Mouse (Mus musculus): ENCODE data around the gene Crp. TPM values are rescaled to one million over a fixed set of nuclear protein-coding genes. Genes with fewer than 3 reads are reported as not detected.

Crp gene
- total and polyA plus RNA-seq, 2 experiments, result 279 to 497 TPM

DNA sequence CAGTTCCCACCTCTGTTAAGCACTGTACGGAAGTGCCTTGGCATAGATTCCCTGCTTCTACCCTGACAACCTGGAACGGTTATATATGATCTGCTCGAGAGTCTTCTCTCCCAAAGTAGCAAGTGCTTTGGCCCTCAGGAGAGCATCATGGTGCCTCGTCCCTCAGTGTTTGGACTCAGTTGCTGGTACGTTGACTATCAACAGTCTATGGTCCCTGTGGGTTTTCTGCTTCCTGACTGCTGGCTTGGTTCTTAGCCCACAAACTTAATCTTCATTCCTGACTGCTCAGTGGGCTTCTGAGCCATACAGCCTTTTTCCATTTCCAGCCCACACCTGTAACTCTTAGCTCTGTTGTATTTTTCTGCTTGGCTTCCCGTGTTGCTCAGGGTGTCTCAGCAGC, 44.0 kb upstream of the Crp start:
- Histone ChIP-seq H3K27ac (replicated peaks; ENCODE audit: insufficient read depth, low read depth, low read length) (no peak overlapping the region), H3K27me3 (ENCODE audit: control insufficient read depth, insufficient read depth, low read length) (no peaks in the 10 kb centered on the region), H3K36me3 (ENCODE audit: control insufficient read depth, insufficient read depth, low read length) (no peaks in the 10 kb centered on the region), H3K4me3 (ENCODE audit: insufficient read depth, low read depth, low read length) (no peak overlapping the region), H3K79me2 (ENCODE audit: control insufficient read depth, insufficient read depth, low read length) (no peaks in the 10 kb centered on the region), H3K9ac (ENCODE audit: low read depth, low read length) (no peak overlapping the region), H3K4me1 (ENCODE audit: control insufficient read depth, insufficient read depth, low read length) (peaks cover 13% of the 10 kb centered on the region; the same call in 1 of the 2 replicates)
- no peak for DNase-seq (ENCODE audit: extremely low read depth, low read depth, low spot score)
- TF ChIP-seq POLR2A (IDR thresholded peaks at IDR 0.05; ENCODE audit: extremely low read depth, insufficient read depth, low read length), result no peak
- no peak for TF ChIP-seq CTCF (IDR thresholded peaks at IDR 0.05; ENCODE audit: low read depth, low read length)
- 74% methylated on average over 6 of the region's 6 CpGs for WGBS

DNA sequence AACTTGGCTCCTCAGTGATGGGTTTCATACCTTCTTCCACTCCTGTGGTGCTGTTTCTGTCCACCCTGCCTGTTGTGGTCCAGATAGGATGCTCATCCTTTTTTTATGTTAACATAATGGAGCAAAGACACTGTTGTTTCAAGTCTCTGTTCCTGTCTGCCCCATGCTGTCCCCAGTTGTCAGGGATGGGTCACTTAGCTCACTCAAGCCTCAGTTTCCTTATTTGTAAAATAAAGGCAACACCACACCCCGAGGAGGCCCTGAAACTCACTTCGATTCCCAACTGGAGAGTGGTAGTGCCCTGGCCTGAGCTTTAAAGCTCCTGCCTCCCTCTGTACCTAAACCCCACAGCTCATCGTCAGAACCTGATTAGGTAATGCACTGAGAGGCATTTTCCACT, 40.6 kb upstream of the Crp start:
- H3K27ac ChIP-seq (replicated peaks; ENCODE audit: insufficient read depth, low read depth, low read length), result no peak overlapping the region
- H3K4me1 ChIP-seq (ENCODE audit: control insufficient read depth, insufficient read depth, low read length), result peaks cover 6% of the 10 kb centered on the region; the same call in 1 of the 2 replicates
- H3K79me2 ChIP-seq (ENCODE audit: control insufficient read depth, insufficient read depth, low read length), result no peaks in the 10 kb centered on the region
- no peak overlapping the region for H3K4me3 ChIP-seq (ENCODE audit: insufficient read depth, low read depth, low read length)
- DNase-seq (ENCODE audit: extremely low read depth, low read depth, low spot score), result no peak
- no peaks in the 10 kb centered on the region for H3K36me3 ChIP-seq (ENCODE audit: control insufficient read depth, insufficient read depth, low read length)
- no peak overlapping the region for H3K9ac ChIP-seq (ENCODE audit: low read depth, low read length)
- 88% methylated on average over 3 of the region's 3 CpGs for WGBS
- TF ChIP-seq POLR2A (IDR thresholded peaks at IDR 0.05; ENCODE audit: extremely low read depth, insufficient read depth, low read length) (no peak), CTCF (IDR thresholded peaks at IDR 0.05; ENCODE audit: low read depth, low read length) (no peak)
- no peaks in the 10 kb centered on the region for H3K27me3 ChIP-seq (ENCODE audit: control insufficient read depth, insufficient read depth, low read length)

DNA sequence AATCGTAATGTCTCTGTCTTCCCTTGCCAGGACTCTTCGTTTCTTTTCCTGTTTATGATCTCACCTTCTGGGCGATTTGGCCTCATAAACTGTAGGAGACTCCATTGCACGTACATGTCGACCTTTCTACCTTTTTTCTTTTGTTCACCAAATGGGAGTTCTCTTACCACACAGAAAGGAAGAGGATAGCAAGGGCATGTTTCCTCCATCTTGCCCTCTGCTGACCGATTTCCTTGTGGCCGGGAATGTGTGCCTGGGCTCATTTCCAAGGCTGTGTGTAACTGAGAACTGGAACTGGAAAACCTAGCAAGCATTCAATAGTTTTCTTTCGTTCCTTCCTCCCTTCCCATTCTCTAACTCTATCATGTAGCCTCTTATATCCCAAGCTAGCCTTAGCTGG, 38.2 kb upstream of the Crp start:
- 54% methylated on average over 8 of the region's 8 CpGs for WGBS
- no peak overlapping the region for H3K27ac ChIP-seq (replicated peaks; ENCODE audit: insufficient read depth, low read depth, low read length)
- TF ChIP-seq POLR2A (IDR thresholded peaks at IDR 0.05; ENCODE audit: extremely low read depth, insufficient read depth, low read length) (no peak), CTCF (IDR thresholded peaks at IDR 0.05; ENCODE audit: low read depth, low read length) (no peak)
- H3K9ac ChIP-seq (ENCODE audit: low read depth, low read length), result no peak overlapping the region
- no peaks in the 10 kb centered on the region for H3K79me2 ChIP-seq (ENCODE audit: control insufficient read depth, insufficient read depth, low read length)
- no peak overlapping the region for H3K4me3 ChIP-seq (ENCODE audit: insufficient read depth, low read depth, low read length)
- no peaks in the 10 kb centered on the region for H3K27me3 ChIP-seq (ENCODE audit: control insufficient read depth, insufficient read depth, low read length)
- DNase-seq (ENCODE audit: extremely low read depth, low read depth, low spot score), result peak; percentile 38
- H3K4me1 ChIP-seq (ENCODE audit: control insufficient read depth, insufficient read depth, low read length), result peaks cover 4% of the 10 kb centered on the region; the same call in 1 of the 2 replicates
- H3K36me3 ChIP-seq (ENCODE audit: control insufficient read depth, insufficient read depth, low read length), result no peaks in the 10 kb centered on the region

DNA sequence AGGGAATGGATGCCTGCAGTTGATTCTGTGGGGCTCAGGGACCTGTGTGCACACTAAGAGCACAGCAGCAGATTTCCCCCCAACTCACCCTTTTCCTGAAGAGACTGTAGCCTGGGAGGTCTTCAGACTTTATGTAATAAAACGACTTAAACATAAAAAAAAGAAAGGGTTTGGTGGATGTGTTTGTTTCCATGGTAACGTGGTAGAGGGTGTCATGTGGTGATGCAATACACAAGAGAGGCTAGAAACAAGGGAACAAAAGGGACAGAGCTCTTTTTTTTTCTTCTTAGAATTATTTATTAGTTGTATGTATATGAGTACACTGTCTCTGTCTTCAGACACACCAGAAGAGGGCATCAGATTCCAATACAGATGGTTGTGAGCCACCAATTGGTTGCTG, 32.4 kb upstream of the Crp start:
- no peak for DNase-seq (ENCODE audit: extremely low read depth, low read depth, low spot score)
- WGBS, result 76% methylated on average over 2 of the region's 2 CpGs

DNA sequence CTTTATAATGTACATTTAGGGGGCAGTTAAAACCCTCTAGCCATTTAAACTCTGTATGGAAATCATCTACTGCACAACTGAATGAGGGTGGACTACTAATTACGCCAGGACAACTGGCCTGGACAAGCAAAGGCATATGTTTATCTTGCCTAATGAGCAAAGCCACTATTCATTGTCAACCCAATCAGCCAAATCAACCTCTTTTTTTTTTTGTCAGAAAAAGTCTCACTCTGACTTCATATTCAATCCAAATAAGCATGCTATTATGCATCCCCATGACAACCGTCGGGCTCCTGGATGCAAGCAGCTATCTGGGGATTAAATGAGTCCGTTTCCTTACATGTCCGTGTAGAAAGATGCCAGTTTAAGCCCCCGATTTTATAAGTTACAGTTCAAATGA, 30.3 kb upstream of the Crp start:
- Histone ChIP-seq H3K79me2 (ENCODE audit: control insufficient read depth, insufficient read depth, low read length) (no peaks in the 10 kb centered on the region), H3K27me3 (ENCODE audit: control insufficient read depth, insufficient read depth, low read length) (no peaks in the 10 kb centered on the region), H3K36me3 (ENCODE audit: control insufficient read depth, insufficient read depth, low read length) (no peaks in the 10 kb centered on the region), H3K27ac (replicated peaks; ENCODE audit: insufficient read depth, low read depth, low read length) (no peak overlapping the region), H3K9ac (ENCODE audit: low read depth, low read length) (no peak overlapping the region), H3K4me3 (ENCODE audit: insufficient read depth, low read depth, low read length) (no peak overlapping the region), H3K4me1 (ENCODE audit: control insufficient read depth, insufficient read depth, low read length) (no peaks in the 10 kb centered on the region)
- TF ChIP-seq CTCF (IDR thresholded peaks at IDR 0.05; ENCODE audit: low read depth, low read length) (no peak), POLR2A (IDR thresholded peaks at IDR 0.05; ENCODE audit: extremely low read depth, insufficient read depth, low read length) (no peak)
- no peak for DNase-seq (ENCODE audit: extremely low read depth, low read depth, low spot score)
- WGBS, result 87% methylated on average over 6 of the region's 6 CpGs

More for the DNA sequence above, 32.4 kb upstream of the Crp start:
- H3K27ac ChIP-seq (replicated peaks; ENCODE audit: insufficient read depth, low read depth, low read length), result no peak overlapping the region
- no peak overlapping the region for H3K9ac ChIP-seq (ENCODE audit: low read depth, low read length)
- H3K27me3 ChIP-seq (ENCODE audit: control insufficient read depth, insufficient read depth, low read length), result no peaks in the 10 kb centered on the region
- no peaks in the 10 kb centered on the region for H3K4me1 ChIP-seq (ENCODE audit: control insufficient read depth, insufficient read depth, low read length)
- TF ChIP-seq CTCF (IDR thresholded peaks at IDR 0.05; ENCODE audit: low read depth, low read length), result no peak
- no peak for TF ChIP-seq POLR2A (IDR thresholded peaks at IDR 0.05; ENCODE audit: extremely low read depth, insufficient read depth, low read length)
- no peaks in the 10 kb centered on the region for H3K36me3 ChIP-seq (ENCODE audit: control insufficient read depth, insufficient read depth, low read length)
- no peak overlapping the region for H3K4me3 ChIP-seq (ENCODE audit: insufficient read depth, low read depth, low read length)
- H3K79me2 ChIP-seq (ENCODE audit: control insufficient read depth, insufficient read depth, low read length), result no peaks in the 10 kb centered on the region

DNA sequence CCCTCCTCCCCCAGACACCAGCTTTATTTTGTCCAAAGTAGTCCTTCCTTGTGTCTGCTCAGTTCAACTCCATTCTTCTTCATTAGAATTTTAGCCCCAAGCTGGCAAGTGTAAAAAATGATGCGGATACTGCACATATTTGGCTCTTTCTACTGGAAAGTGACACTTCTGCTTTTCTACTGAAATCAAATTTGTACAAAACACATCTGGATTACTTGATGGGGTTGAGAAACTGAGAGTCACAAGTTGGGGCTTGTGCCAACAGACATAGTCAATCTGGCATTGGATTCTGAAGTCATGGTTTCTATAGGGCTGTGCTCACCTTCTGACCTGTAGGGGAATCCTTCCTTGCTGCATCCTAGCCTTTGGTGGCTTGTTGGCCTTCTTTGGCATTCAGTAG, 27.1 kb upstream of the Crp start:
- H3K9ac ChIP-seq (ENCODE audit: low read depth, low read length), result no peak overlapping the region
- WGBS, result 96% methylated on average over 1 of the region's 1 CpGs
- TF ChIP-seq CTCF (IDR thresholded peaks at IDR 0.05; ENCODE audit: low read depth, low read length) (no peak), POLR2A (IDR thresholded peaks at IDR 0.05; ENCODE audit: extremely low read depth, insufficient read depth, low read length) (no peak)
- H3K4me1 ChIP-seq (ENCODE audit: control insufficient read depth, insufficient read depth, low read length), result no peaks in the 10 kb centered on the region
- H3K4me3 ChIP-seq (ENCODE audit: insufficient read depth, low read depth, low read length), result no peak overlapping the region
- no peak overlapping the region for H3K27ac ChIP-seq (replicated peaks; ENCODE audit: insufficient read depth, low read depth, low read length)
- no peak for DNase-seq (ENCODE audit: extremely low read depth, low read depth, low spot score)
- no peaks in the 10 kb centered on the region for H3K79me2 ChIP-seq (ENCODE audit: control insufficient read depth, insufficient read depth, low read length)
- H3K36me3 ChIP-seq (ENCODE audit: control insufficient read depth, insufficient read depth, low read length), result no peaks in the 10 kb centered on the region
- H3K27me3 ChIP-seq (ENCODE audit: control insufficient read depth, insufficient read depth, low read length), result no peaks in the 10 kb centered on the region

Measured in liver, adult 2 months (tissue).